Mouse (Mus musculus): ENCODE results near the gene Tmtc4.

Tmtc4 gene

DNA sequence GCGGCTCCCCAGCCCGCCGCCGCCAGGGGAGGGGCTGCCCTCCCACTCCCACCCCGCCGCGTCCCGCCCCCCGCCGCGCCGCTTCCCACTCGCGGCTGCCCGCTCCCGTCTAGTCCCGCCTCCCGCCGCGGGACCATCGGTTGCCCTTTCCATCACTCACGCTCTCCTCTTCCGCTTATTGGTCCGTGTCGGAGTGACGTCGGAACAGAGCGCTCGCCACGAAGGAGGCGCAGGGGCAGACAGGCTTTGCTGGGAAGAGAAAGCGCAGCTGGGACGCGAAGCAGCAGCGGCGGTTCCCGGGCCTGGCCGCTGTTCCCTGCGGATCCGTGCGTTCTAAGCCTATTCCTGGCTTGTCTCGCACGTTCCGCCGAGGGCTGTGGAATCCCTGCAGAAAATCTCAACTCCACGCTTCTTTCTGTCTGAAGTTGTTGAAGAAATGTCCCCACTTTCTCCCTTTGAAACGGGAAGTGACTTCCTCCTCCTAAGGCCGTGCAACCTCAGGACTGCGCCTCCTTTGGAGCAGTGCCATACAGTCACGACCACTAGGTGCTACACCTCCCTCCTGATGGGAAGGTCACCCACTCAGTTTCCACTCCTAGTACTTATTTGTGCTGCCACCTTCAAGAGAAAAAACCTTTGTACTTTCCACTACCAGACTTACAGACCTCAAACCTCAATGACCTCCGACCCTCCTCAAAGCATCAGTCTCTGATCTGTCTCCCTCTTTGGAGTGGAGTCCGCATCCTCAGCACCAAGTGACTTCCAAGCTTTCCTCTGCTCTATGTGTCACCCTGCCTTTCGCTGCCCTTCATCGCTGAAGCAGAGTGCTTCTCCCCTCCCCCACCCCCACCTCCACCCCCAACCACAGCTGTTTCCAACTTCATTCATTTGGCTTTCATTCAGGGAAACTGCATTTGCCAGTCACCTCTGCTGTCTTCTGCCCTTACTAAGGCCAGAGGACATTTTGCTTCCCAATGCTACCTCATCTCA is at the start of gene Tmtc4:
Gene Tmtc4, minus strand, starts transcription at position 810 of the 990 bp plus-strand sequence.
- peak; percentile 81 to 88 for DNase-seq (ENCODE audit: low spot score in 2 of 2)

DNA sequence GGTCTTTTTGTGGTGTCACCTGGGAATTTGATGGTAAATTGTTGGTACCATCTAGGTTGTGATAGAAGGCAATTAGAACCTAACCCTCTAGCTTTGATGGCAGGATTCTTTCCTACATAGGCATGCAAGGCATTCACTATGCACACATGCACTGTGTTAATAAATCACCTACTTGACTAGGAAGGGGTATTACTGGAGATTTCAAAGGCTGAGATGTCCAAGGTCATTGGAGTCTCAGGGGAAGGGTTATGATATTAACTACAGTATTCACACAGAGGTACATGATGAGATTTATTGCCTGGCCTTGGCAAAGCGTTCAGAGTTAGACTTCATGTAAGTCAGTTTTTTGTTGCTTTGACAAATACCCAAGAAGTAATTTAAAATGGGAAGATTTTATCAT is 48.6 kb upstream of the Tmtc4 start:
- no peak for DNase-seq (ENCODE audit: low spot score in 2 of 2)

DNA sequence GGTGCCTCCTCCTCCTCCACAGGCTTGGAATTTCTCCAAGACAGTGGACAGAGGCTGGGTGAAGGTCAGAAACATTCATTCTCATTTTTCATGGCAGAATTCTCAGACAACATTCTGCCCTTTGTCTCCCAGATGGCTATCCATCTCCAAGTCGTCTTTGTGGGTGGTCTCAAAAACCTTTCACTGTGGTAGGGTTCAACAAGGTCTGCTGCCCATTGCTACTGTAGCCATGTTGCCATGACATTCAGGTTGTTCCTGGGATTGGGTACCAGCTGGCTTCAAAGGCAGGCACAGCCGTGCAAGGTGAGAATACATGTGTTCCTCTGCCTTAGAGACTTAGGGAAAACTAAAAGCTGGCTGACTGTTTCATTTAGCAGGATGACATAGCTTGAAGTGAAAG is 44.0 kb upstream of the Tmtc4 start:
- no peak for DNase-seq (ENCODE audit: low spot score in 2 of 2)

DNA sequence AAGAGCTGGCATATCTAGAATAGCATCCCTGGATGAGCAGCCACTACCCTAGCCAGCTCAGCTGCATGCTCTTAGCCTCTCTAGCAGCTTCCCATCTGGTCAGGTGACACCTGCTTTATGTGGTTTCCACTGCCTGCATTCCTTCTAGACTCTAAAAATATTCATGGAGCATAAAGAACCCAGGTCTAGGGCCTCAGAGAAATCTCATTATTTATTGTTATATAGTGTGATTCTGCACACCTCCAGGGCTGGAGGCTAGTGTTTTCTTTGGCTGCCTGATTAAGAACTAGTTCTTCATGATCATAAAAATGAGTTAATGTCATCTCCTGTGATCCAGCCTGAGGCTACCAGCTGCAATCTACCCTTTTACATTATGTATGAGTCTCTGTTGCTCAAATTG is 39.1 kb upstream of the Tmtc4 start:
- DNase-seq (ENCODE audit: low spot score in 2 of 2): no peak

DNA sequence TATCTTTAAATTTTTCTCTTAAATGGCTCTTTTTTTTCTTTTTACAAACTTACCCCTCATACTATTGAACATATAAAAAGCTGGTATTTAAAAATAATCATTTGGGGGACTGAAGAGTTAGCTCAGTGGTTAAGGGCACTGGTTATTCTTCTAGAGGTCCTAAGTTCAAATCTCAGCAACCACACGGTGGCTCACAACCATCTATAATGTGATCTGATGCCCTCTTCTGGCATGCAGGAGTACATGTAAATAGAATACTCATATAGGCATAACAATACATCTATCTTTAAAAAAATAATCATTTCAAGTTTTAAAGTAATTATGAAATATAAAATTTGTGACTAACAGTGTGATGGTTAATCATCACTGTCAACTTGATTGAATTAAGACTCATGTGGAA is 32.5 kb upstream of the Tmtc4 start:
- no peak for DNase-seq (ENCODE audit: low spot score in 2 of 2)

DNA sequence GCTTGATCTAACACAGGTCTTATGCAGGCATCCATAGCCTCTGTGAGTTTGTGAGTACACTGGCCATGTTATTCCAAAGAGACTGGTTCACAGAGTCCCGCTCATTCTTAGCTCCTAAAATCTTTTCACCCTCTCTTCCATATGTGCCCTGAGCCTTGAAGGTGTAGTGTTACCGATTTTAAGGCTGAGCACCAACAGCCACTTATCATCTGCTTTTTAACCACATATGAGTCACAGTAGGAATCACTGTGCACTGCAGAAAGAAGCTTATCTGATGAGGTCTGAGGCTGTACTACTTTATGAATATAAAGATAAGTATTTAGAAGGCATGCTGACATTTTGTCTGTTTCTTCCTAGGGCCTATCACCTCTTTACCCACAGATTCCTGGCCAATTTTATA is 31.9 kb upstream of the Tmtc4 start:
- no peak for DNase-seq (ENCODE audit: low spot score in 2 of 2)

DNA sequence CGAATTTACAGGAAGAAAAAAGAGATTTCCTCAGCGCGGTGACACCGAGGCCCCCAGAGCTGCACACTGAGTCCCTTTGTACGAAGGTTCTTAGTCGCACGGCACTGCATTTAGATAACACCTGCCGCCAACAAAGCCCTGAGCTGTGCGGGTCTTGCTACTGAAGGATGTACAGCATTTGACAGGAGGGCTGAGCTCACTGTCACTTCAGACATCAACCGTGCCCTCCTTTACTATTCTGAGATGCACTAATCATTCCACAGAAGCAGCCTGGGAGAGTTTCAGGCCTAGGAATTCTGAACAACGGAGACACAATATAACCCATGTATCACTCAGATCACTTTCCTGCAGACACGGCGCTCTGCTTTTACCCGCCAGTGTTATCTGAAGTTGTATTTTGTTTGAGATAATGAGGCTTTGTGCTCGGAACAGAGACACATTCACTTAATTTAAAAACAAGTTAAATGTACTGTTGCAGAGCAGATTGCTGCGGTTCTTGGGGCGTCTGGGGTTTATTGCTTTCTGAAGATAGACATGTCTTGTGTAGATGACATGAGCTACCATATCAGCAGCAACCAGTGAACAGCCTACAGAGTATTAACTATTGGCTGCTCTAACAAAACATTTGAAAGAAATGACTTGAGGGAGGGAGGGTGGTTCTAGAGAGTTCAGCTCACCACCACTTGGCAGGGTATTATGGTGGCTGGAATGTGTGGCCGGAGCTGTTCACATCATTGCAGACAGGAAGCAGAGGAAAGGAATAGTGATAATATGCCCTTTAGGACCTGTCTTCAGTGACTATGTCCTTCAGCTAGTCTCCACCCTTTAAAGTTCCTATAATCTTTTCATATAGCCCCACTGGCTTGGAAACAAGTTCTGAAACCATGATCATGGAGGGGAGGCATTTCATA is 25.5 kb upstream of the Tmtc4 start:
- no peak for DNase-seq (ENCODE audit: low spot score in 2 of 2)

DNA sequence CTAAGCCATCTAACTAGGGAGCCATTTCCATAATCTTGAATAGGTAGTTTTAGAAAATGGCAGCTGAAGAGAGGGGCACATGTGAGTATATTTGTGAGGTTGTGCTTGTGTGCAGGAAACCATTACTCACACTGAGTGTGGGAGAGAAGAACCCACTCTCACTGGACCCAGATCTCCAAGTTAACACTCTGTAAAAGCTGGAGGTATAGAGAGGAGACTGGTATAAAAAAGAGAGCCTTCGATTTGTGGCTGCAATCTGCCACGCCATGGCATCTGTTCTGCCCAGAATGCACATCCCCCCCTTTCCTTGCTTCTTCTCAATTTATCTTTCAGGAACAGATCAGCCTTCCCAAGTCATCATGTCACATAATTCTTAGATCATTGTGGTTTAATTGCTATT is 24.8 kb upstream of the Tmtc4 start:
- DNase-seq (ENCODE audit: low spot score in 2 of 2): no peak

DNA sequence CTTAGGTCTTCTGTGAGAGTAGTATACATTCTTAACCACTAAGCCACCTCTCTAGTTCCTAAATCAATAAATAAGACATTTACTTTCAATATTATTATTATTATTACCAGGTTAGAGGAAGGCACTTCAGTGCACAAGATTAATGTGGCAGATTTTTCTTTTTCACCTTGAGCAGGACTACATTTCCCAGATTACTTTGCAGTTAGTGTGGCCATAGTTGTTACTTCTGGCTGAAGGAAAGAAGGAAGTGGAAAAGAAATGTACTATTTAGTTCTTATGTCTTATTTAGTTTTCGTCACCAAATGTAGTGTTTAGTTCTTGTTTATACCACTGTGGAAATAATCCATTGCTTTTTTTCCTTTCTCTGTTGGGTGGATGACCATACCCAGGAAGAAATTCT is 19.9 kb upstream of the Tmtc4 start:
- DNase-seq (ENCODE audit: low spot score in 2 of 2): no peak

DNA sequence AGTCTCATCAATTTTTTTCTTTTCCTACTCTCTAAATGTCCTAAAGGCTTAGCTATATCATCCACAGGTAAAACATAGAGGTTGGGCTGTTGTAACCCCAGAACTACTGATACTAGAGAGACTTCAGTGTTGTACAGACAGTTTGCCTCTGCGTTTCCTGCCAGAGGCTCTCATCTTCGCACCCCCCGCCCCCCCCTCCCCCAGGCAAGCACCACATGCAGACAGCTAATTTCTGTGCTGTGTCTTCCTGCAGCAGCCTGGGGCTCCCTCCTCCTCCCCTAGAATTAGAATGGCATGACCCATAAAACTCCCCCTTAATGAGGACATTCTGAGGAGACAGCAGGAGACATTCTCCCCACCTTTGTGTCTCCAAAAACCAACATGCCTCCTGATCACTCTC is 17.6 kb upstream of the Tmtc4 start:
- no peak for DNase-seq (ENCODE audit: low spot score in 2 of 2)

DNA sequence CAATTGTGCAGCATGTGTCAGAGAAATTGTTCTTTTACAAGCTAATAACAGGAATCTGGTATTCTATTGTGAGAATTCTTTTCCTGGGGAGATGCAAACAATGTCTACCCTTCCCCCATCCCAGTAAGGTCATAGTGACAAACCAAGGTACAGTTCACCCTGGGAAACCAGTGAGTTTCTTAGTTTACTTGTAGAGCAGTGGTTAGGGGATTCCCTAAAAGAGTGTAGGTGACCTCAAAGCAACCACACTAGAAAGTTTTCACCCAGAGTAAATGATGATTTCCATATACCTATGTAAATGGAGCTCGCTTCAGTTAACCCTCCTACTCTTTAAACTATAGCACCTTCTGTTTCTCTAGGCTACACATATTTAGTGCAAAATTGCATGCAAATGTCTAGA is 13.6 kb upstream of the Tmtc4 start:
- DNase-seq (ENCODE audit: low spot score in 2 of 2): no peak

DNA sequence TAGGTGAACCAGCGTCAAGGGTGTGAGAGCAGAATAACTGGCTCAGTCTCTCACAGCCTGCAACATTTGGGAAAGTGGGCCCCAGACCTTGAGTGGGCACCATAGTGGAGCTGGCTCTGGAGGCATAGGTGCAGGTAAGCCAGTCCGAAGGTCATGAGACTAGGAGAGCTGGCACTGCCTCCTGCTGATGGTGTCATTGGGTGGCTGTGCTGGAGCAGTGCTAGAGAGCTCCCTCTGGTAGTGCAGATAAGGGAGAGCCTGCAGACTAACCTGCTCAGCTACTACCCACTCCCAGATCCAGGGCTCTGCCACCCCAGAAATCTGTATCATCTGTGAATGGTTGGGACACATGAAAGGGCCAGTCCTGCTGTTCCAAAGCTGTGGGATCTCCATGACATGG is 10.1 kb upstream of the Tmtc4 start:
- DNase-seq (ENCODE audit: low spot score in 2 of 2): no peak

DNA sequence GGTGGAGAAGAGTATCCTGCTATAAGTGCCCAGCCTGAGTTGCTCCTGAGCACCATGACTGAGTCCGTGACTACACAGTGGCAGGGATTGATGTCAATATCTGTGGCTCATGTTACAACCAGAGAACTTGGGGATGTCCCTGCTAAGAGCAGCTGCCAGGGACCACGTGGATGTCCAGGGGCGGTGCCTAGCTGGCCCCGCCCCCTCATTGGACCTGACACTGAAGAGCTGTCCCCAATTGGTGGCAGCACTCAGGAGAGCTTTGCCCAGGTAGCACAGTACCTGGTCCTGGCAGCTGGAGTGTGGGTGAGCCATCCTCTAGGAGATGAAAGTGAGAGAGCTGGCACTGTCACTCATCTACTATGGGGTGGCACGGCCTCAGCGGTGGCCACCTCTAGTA is 9.1 kb upstream of the Tmtc4 start:
- no peak for DNase-seq (ENCODE audit: low spot score in 2 of 2)

DNA sequence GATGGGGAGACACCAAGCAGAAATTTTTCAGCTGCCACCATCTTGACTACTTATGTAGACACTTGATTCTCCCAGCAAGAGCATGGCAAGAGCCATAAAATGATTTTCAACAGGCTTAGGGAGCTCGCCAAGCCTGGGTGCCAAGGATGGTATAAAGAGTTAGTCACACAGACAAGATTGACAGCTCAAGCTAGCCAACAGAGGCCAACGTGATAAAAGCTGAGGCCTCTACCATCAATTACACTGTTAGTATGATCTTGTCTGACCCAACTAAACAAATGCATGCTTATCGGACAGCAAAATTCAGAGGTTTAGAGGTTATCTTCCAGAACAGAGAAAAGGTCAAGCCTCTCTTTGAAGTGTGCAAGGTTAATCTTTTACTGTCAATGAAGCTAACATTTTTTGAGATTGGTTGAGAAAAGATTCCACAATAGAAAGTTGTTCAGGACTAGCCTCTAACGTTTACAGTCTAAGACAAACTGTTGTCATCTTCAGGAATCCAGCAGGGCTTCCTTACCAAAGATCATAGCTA is 6.8 kb upstream of the Tmtc4 start:
- no peak for DNase-seq (ENCODE audit: low spot score in 2 of 2)

DNA sequence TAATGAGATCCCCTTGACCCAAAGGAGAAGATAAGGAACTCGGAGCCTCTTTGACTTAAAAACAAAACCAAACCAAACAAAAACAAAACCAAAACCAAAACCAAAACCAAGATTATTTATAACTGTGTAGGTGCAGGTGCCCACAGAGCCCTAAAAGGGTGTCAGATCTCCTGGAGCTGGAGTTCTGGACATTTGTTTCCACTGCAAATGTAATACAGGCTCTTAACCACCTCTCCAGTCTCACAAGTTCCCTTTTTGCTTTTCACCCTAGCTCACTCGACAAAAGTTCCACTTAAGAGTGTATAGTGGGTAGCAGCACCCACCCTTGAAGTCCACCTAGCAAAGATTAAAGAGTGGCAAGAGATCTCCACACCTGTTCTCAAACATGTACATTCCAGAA is 2.6 kb upstream of the Tmtc4 start:
- no peak for DNase-seq (ENCODE audit: low spot score in 2 of 2)

DNA sequence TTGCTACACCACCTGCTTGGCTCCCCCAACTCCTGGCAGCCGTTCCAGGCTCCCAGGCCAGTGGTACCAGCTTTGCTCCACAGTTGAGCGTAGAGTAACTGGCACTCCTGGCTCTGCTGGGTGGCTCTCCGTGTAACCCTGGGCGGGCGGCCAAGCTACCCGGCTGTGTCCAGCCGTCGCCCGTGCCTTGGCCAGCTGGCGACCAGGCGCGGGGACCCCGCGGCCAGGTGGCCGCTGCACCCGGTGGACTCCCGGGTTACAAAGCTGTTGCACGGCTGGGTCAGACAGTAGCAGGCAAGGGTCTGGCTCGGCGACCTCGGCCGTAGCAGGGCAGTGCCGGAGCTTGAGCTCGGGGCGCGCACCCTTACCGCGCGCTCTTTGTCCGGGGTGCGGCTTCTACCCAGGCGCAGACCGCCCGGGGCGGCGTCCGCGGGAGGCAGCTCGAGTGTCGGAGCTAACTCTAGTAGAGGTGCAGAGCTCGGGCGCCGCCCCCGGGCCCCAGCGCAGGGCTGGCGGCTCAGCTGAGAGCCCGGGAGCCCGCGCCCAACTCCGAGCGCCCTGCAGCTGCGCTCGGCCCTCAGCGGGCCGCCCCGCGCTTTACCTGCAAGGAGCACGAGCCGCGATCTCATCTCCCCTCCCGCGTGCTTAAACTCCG is 1.1 kb downstream of the Tmtc4 start:
- DNase-seq (ENCODE audit: low spot score in 2 of 2): peak; percentile 30 to 45

DNA sequence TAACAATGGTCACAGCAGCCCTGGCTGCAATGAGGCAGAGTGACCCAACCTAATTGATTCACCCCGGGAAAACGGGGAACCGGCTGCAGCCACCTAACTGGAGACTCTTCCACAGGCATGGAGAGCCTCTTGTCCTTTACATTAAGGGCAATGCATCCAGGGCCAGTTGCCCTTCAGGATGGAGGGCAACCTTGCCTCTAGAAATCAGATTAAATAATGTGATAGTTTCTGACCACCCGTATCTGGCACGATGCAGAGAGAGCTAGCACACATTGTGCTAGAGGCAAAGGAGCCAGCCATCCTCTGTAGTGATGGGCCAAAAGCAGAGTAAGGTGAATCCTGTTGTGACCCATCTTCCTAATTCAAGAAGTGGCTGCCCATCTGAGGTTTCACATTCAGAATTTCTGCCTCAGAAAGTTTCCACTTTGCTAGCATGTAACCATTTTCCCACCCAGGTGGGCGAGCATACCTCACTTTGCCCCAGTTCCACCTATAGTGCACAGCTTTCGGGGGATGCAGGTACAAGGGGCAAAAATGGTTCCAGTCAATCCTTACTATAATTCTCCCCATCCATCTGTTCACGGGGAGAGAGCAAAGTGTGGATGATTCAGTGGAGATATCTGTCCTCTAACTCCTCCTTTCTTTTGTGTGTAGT is 1.9 kb downstream of the Tmtc4 start:
- DNase-seq (ENCODE audit: low spot score in 2 of 2): no peak

DNA sequence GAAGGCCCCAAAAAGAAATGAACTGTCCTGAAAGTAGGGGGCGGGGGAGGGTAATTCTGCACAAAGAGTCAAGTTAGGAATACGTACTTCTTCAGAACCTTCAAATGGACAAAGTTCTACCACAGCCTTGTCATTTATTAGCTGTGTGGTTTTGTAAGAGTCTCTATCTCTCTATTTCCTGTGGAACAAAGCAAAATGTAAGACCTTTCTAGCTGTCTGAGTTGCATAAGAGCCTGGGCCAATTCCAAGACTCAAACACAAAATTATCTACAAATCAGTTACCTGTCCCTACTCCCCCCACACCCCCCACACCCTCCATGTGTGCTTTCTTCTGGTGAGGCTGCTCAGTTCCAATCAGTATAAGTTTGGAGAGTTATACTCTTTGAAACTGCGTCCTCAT is 5.0 kb downstream of the Tmtc4 start:
- DNase-seq (ENCODE audit: low spot score in 2 of 2): no peak

DNA sequence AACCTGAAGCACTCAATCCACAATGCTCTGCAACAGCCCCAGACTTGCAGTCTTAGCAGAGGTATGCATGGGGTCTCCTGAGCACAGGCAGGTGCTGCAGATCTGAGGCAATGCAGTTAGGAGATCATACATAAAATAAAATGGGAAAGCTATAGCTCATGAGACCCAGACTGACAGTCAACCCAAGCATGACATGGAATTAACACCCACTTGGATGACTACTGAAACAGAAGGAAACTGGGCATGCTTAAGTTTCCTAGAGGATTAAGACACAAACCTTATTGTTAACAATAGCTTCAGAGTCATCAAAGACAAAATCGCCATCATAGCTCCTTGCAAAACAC is 6.1 kb downstream of the Tmtc4 start:
- DNase-seq (ENCODE audit: low spot score in 2 of 2): no peak

DNA sequence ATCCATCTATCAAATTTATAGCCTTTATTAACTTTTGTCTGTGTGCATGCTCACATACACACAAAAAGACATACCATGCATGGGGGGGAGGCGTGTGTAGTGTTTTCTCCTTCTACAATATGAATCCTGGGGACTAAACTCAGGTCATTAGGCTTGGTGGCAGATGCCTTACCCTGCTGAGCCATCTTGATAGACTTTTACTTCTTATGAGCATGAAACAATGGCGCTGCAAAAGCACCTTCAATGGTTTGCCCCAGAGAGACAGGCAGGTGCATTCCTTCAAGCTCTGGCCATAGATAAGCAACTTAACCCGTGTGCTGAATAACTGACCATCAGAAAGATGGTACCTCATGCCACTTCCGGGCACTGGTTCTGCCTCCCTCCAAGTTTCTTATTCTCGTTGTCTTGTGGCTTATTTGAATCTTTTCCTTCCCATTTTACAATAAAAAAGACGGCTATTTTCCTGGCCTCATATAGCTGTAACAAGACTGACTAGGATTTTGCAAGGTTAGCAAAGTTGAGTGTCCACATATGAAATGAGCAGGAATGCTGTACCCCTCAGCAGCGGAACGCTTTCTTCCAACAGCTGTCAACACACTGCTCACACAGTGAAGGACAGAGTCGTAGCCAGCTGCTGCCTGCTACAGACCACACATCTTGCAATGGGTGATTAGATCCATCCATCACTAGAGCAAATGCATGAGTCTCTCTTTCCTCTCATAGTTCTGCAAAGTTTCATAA is 6.6 kb downstream of the Tmtc4 start:
- DNase-seq (ENCODE audit: low spot score in 2 of 2): no peak

All from frontal cortex, postnatal 25 days (tissue).